Mouse (Mus musculus) ZHBTc4 (cell line): ENCODE results near the gene Asf1b.

Experiments
- DNase-seq: peaks from one replicate; pipeline ENCODE4 v3.0.0-alpha.2; 2011; ENCODE audit warnings: low read depth, low spot score

Gene Asf1b

DNA sequence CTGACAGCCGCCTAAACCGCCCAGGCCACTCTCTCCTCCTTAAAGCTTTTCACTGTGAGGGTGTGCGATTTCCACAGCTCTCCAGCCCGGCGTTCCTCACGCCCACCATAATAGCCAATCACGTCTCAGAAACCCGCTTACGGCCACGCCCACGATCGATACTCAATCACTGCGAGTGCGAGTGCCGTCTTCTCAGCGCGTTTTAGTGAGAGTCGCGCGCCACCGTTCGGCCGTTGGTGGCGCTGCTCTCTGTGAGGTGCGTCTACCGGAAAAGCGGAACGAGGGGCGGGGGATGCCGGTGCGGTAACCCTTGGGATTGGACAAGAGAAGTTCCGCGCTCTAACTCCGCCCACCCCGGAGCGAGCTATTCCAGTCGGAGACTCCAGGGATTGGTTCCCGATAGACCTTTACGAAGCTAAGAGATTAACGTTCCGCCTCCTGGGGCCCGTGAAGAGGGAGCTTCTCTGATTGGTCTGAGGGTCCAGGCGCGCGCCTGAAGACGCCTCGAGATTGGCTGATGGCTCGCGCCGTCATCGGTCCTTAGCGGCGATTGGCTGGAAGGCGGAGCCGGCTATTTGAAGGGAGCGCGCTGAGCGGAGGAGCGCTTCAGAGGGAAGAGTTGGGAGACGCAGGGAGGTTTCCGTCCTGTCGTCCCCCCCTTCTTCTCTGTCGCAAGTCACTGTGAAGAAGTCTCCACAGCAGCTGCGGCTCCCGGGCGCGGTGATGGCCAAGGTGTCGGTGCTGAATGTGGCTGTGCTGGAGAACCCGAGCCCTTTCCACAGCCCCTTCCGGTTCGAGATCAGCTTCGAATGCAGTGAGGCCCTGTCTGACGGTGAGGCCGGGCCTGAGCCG, at the start of gene Asf1b, which contains the start of gene Gm10644:
Asf1b (plus strand) TSS at position 402 of the 852 bp plus-strand sequence.
Gm10644 (minus strand) TSS at position 100 of the 852 bp plus-strand sequence.
- DNase-seq: peak; percentile 100

DNA sequence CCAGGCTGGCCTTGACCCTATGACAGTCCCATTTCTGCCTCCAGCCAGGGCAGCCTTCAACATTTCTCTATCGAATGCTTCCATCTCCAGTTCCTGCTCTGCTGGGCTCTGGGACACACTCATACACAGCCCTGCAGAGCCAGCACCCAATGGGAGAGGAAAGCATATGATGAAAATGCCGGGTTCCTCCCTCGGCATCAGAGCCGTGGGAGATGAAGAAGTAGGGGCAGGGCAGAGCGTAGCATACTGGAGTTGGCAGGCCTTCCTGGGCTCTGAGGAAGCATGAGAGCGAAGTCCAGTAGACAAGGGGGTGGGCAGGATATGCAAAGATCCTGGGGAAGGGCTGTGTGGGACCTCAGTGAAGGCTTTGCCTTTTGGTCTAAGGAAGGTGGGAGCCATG, 46.7 kb upstream of the Asf1b start:
- DNase-seq: no peak

DNA sequence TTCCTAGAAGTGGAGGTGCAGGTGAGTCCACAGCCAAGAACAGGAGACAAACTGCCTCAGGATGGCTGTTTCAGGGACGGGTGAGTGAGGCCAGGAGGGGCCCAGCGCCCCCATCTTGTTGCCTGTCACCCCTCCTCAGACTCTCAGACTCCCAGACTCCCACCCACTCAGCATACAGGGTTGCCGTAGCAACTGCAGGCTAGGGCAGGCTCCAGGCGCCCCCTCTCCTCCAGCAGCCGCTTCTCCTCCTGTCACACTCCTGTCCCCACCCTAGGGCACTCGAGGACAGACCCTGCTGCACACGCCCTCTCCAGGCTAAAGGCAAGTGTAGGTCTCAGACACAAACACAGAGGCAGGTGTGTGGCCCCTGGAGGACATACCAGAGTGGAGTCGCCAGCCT, 46.0 kb upstream of the Asf1b start:
- no peak for DNase-seq

DNA sequence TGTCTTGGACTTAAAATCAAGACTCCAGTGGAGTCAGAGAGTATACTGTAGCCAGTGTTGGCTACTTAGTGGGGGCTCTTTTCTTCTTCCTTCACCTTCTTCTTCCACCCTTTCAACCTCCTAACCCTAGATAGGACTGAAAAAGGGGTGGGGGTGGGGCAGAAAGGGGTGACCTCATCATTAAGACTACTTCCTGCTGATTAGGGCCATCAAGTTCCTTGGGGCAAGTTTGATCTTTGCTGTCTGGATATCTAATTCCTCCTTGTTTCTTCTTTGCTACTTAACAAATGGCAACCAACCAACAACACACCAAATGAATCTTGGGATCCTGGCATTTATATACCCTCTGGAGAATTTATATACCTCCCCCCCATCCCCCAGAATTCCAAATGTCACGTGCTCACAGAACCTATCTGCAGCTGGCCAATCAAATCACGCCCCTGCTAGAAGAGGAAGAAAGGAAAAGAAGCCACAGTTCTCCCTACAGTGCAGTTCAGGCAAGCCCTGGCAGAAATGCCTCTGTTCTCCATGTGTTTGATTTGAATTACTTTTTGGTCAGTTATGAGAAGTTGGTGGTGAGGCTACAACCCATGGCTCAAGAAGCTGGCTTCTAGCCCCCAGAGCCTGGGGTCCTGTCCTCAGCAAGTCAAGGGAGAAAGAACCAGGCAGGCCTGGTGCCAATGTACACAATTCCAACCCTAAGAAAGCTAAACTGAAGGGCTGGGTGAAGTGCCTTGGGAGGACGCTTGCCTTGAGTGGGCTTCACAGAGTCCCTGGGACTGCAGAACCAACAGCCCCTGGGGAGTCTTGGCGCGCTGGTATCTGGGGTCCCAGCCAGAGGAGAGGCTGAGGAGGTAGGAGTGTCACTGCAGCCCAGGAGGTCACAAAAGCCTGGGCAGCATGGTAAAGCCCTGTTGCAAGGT, 43.2 kb upstream of the Asf1b start:
- DNase-seq: no peak

DNA sequence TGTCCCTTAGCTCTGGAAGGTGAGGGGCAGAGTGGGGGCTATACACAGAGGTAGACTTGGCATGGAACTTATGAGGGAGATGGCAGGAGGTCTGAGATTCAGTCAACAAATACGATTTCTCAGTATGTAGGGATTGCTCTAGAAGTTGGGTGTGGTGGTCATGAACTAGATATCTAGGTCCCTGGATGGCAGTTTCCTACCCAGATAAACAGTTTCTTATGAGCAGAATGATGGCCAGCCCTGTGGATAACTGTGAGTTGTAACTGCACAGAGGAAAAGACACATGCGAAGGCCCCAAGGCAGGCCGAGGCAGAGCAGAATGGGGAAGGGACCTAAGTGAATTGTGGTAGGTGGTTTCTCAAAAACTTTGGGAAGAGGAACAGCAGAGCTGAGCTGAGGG, 41.1 kb upstream of the Asf1b start:
- no peak for DNase-seq

DNA sequence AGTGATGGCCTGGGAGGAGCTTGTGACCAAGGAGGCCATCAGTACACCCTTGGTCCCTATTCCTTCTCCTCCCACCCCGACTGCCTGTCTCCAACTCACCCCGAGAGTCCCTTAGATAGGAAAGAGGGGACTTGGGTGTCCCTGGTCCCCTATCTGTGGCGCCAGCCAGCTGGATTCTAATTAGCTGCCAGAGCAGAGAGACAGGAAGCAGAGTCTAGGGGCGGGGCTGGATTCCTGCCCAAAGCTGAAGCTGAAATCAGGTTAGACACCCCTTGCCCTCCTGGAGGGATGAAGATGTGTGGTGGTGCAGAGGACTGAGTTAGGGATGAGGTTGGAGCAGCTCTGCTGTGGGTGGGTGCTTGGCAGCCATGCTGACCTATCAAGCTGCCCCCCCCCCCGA, 40.4 kb upstream of the Asf1b start:
- no peak for DNase-seq

DNA sequence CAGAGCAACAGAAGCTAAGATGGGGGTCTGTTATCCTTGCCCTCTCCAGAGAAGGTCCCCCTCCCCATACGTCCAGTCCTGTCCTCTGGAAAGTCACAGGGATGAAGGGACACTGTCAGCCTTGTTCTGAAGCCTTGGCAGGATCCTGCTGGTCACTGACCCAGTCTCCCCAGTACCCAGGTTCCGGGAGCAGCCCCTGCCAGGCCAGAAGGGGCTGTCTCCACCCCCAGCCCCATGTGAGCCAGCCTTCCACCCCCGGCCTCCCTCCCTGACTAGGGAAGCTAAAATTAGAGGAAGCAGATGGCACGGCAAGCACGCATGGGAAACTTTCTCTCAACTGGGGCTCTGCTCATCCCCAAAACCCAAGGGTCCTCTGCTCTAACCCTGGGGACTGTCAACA, 39.3 kb upstream of the Asf1b start:
- no peak for DNase-seq

DNA sequence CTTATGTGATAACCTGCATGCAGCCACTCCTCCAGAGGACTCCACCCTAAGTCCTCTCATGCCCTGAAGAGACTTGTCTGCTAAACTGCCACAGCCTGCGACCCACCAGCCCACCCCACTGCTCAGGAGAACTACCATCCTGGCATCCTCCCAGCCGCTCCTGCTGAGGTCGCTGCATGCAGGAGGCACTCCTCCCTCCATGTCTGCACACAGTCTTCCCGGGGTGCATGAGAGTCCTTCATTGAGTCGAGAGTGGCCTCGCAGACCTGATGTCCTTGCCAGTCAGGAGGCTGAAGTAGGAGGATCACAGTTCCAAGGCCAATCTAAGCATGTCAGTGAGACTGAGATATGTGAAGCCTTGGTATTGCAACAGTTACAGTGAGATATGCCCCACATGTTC, 37.7 kb upstream of the Asf1b start:
- DNase-seq: no peak

DNA sequence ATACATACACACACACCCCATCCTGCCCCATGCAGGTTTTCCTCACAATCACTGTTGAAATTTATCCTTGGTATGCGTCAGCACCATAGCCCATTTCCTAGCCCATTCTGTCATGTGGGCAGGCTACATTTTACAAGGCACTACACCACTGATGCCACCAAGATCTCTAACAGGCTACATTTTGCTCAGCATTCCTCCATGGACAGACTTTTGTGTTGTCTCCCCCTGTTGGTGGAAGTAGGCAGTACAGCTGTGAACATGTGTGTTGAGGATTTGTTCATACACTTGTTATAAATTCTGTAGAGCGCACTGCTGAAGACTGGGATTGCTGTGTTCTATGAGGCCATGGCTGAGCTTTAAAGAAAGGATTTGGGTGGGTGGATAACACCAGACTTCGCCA, 33.7 kb upstream of the Asf1b start:
- peak; percentile 87 for DNase-seq

DNA sequence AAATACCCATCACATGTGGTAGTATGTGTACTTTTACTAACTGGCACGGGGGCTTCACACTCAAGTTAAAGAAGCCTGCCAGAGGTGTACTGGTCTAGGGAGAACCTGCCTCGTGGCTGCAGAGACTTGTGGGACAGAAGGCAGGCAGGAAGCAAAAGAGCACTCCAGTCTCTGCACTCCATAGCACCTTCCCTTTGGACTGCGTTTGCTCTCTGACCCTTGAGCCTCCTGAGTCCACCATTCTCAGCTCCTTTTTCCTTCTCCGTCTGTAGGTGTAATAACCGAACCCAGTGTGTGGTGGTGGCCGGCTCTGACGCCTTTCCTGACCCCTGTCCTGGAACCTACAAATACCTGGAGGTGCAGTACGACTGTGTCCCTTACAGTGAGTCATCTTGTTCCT, 32.6 kb upstream of the Asf1b start:
- no peak for DNase-seq

DNA sequence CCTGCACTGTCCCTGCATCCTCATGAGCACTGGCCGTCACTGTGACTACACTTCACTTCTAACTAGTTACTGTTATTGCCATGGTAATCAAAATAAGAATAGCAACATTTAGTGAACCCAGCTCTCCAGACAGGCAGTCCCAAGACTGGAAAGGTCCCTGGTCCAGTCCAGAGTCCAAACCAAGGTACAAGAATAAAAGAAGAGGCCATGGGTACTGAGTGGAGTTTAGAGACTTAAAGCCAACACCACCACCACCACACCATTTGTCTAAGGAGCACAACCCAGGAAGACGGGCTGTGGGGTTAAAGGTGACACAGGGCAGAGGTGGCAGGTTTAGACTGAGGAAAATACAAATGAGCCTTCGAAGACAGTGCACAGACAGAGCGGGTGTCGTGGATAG, 30.7 kb upstream of the Asf1b start:
- DNase-seq: no peak

DNA sequence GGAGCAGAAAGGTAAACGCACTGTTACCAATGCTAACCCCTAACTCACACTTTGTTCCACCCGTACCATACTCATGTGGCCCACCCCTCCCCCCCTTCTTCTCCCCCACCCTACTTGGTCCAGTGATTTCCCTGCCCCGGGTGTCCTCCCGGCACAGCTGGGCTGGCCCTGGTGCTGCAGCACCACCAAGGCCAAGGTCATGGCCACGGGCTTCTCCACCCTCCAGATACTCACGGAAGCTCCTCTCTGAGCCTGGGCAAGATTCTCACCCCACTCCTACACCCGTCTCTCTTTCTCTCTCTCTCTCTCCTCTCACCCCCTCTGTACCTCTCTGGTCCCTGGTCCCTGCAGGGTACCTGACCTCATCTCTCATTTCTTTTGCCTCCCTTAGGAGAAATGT, 29.0 kb upstream of the Asf1b start:
- no peak for DNase-seq

DNA sequence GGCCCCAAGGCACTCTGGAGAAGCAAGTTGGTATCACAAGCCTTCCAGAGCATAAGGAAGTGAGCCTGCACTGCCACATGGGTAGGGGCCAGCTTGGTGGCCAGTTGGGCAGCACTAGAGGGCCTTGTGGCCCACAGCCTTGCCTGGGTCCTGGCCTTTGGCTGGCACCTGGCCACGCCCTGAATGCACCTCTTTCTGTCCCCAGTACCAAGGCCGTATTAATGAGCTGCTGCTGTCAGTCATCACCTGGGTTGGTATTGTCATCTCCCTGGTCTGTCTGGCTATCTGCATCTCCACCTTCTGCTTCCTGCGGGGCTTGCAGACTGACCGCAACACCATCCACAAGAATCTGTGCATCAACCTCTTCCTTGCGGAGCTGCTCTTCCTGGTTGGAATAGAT, 21.1 kb upstream of the Asf1b start:
- no peak for DNase-seq

DNA sequence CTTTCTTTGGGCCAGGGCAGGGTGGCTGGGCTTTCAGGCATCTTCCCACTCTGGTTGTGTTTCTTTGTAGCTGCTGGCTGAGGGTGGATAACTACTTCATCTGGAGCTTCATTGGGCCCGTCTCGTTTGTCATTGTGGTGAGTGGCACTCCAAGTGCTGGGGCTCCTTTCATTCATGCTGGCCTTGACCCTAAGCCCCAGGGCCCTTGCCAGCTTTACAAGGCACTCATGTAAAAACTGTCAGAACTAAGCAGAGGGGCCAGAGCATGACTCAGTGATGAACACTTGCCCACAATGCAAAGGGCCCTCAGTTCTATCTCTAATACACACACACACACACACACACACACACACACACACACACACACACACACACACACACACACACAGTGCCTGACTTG, 20.3 kb upstream of the Asf1b start:
- DNase-seq: no peak

DNA sequence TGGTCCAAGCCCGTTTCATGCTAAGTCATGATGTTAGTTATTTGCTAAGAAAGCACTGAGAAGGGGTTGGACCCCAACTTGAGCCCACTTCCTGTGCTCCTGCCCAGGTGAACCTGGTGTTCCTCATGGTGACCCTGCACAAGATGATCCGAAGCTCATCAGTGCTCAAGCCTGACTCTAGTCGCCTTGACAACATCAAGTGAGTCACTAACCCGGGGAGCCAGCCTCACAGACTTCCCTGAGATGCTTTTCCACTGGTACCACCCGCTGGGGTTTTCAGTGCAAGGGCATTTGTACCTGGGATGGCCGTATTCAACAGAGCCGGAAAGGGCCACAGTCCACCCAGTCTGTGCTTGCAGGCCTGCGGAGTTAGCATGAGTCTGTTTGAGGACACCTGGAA, 19.9 kb upstream of the Asf1b start:
- DNase-seq: no peak

DNA sequence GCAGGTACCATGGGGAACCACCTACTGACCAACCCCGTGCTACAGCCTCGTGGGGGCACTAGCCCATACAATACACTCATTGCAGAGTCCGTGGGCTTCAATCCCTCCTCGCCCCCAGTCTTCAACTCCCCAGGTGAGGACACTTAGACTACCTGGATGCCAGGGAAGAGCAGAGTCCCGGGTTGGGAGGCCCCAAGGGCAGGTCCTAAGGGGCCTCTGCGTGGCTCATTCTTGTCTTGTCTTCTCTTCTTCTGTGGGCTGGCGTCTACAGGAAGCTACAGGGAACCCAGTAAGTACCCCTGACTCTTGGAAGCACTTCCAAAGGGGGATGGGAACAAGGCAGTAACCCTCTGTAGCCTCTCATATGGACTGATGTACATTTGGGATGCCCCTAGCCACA, 17.7 kb upstream of the Asf1b start:
- no peak for DNase-seq

DNA sequence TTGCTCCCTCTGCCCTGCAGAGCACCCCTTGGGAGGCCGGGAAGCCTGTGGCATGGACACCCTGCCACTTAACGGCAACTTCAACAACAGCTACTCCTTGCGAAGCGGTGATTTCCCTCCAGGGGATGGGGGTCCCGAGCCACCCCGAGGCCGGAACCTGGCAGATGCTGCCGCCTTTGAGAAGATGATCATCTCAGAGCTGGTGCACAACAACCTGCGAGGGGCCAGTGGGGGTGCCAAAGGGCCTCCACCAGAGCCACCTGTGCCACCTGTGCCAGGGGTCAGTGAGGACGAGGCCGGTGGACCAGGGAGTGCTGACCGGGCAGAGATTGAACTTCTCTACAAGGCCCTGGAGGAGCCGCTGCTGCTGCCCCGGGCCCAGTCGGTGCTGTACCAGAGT, 17.0 kb upstream of the Asf1b start:
- no peak for DNase-seq

DNA sequence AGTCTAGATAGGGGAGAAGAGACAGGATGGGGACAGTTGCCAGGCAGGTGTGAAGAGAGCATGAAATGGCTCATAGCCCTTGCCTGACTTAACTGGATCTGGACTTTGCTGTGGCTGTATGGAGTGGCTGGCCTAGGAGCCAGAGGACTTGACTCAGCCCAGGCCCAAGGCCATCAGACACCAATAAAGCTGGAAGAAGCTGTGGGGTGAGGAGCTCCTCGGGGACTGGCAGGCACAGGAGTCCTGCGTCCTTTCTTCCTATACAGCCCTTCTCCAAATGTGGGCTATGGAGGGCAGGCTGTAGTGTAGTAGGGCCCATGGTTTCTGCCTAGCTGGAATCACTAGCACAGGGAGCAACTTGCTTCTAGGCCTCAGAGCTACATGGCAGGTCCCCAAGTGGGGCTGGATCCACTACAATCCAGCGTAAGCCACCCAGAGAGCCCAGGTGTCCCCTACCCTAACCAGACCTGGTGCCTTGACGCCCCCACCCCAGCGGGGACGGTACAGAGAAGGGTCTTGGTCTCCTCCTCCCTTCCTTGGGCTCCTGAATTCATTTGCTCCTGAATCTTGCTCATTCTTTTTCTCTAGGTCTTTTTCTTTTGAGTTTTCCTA, 14.1 kb upstream of the Asf1b start:
- no peak for DNase-seq

DNA sequence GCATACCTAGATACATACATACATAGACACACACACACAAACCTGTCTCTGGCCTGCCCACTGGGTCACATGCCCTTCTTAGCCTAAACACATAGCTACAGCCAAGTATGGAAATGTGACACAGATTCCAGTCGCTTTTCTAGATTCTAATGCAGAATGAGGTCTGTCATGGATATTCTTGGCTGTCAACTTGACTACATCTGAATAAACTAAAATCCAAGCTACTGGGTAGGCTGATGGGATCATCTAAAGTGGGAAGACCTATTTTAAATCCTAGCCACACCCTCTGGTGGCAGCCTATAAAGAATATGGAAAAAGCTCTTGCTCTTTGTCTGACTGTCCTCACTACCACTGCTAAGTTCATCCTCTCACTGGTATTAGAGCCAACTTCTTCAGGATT, 12.9 kb upstream of the Asf1b start:
- no peak for DNase-seq

DNA sequence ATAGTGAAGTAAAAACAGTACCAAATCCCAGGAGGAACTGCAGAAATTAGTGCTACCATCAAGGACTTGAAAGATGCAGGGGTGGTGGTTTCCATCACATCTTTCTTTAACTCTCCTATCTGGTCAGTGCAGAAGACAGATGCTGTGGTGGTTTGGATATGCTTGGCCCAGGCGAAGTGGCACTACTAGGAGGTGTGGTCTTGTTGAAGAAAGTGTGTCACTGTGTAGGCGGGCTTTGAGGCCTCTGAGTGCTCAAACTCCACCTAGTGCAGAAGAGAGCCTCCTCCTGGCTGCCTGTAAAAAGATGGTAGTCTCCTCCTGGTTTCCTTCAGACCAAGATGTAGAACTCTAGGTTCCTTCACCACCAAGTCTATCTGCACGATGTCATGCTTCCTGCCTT, 9.8 kb upstream of the Asf1b start:
- no peak for DNase-seq

DNA sequence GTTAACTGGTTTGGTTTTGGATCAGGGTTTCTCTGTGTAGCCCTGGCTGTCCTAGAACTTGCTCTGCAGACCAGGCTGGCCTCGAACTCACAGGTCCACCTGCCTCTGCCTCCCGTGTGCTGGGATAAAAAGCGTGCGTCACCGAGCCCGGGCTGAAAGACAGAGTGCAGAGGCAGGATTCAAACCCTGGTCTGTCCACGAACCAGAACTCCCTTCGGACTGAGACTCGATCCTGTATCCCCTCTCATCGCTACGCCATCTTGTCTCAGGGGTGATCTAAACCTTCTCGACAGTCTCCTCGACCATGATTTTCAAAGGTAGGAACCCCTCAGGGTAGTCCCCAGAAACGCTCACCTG, 580 bp upstream of the Asf1b start:
- no peak for DNase-seq

DNA sequence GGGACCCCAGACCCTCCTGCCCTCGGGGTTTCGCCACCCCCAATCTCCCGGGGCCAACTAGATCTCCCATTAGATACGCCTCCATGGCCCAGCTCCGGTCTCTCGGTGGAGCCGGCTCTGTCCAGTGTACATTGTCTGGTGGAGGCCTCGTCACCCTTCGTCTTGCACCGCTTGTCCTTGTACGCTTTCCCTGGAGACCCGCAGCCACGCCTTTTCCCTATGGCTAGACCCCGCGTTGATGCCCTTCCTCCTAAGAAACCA, 581 bp downstream of the Asf1b start:
- no peak for DNase-seq

DNA sequence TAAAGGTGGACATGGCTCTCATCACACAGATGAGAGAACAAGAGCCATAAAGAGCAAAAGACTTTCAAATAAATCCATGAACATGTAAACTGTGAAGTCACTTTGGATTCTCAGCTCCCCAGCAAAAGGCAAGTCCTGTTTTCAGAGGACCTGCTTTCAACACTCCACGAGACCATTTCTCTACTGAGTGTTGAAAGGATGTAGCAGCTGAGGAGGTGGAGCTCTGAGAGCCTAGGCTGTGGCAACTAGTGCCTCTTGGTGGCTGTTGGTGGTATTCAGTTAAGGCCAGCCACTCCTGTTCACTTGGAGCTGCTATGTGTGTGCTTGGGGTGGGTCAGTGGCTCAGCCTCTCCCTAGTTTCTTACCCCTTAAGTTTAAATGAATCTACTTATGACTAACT, 1.5 kb downstream of the Asf1b start:
- peak; percentile 74 for DNase-seq
